Comparison of ENCODE assay signal across 17 mouse cellular contexts in genomic region chr13:37559706-37560313, GRCm38 (mm10).
A peak's percentile ranks its signal among the peaks of the same experiment; 100 is the strongest.
DNase-seq lines count a peak whose midpoint lies in the region; ATAC-seq and TF ChIP-seq lines count a peak whose summit lies in the region.
"Had no signal": no experiment of that assay in that cellular context is flagged by ENCODE, and none has a peak within 500 bp of the region (broad histone marks: within the 10 kb centered on the region; RNA-seq: fewer than 3 reads in every experiment).

No protein-coding gene starts in this region.

- no peaks in the 10 kb centered on the region for H3K36me3 ChIP-seq in heart, adult 2 months (ENCODE audit: control insufficient read depth, insufficient read depth, low read length)
- H3K36me3 ChIP-seq: G1E had no signal

- peak overlapping the region; percentile 86 for H3K27ac ChIP-seq in heart, adult 2 months
- H3K27ac ChIP-seq: forebrain, embryonic 13.5 days; left cerebral cortex, adult 2 months had no signal

- no peak for TF ChIP-seq EP300 in heart, adult 2 months (IDR thresholded peaks at IDR 0.05; ENCODE audit: insufficient read depth, low read depth, low read length)

- H3K79me2 ChIP-seq in heart, adult 2 months (replicated peaks; ENCODE audit: control insufficient read depth, insufficient read depth, low read length) = no peaks in the 10 kb centered on the region

- no peak overlapping the region for H3K9ac ChIP-seq in heart, adult 2 months (ENCODE audit: low read depth, low read length)
- H3K9ac ChIP-seq: forebrain, embryonic 13.5 days; lung, embryonic 14.5 days had no signal

- no peak for TF ChIP-seq CTCF in heart, adult 2 months (IDR thresholded peaks at IDR 0.05)

- TF ChIP-seq POLR2A in heart, adult 2 months (IDR thresholded peaks at IDR 0.05; ENCODE audit: insufficient read depth, low read depth, low read length) = no peak

- no peaks in the 10 kb centered on the region for H3K27me3 ChIP-seq in heart, adult 2 months (ENCODE audit: control insufficient read depth, insufficient read depth, low read length)
- H3K27me3 ChIP-seq: forebrain, embryonic 13.5 days had no signal

- DNase-seq in heart, adult 2 months = no peak
- no peak for DNase-seq in heart, postnatal 14 days
- peak; percentile 41 for DNase-seq in layer of hippocampus, adult 11-12 months (ENCODE audit: low spot score)
- no peak for DNase-seq in layer of hippocampus, adult 9-10 months (ENCODE audit: low spot score)
- peak; percentile 10 for DNase-seq in thymus, postnatal 0 days (ENCODE audit: low spot score)
- DNase-seq in spleen, postnatal 10 days (ENCODE audit: low spot score in 2 of 2) = no peak
- no peak for DNase-seq in spleen, postnatal 4 days (ENCODE audit: low spot score in 2 of 2)
- DNase-seq: cerebellum, adult 11-12 months; kidney, adult 18-20 months; kidney, postnatal 4 days; liver; right cerebral cortex, postnatal 14 days had no signal

- peaks cover 9% of the 10 kb centered on the region; the same call in 1 of the 2 replicates for H3K4me1 ChIP-seq in heart, adult 2 months (ENCODE audit: control insufficient read depth, insufficient read depth, low read length)

- intact Hi-C loops in heart, adult 2 months (cut with DNase I) = loop anchor here (2.0 kb wide), 1 partner anchor 43 kb away; no protein-coding TSS in a partner anchor
- intact Hi-C loops in heart, postnatal 14 days (cut with DNase I) = no loop called here

- H3K4me3 ChIP-seq in heart, adult 2 months = no peak overlapping the region
- H3K4me3 ChIP-seq: forebrain, embryonic 13.5 days; left cerebral cortex, adult 2 months had no signal

- WGBS in heart, adult 2 months = 59% methylated on average over 7 of the region's 7 CpGs

- ATAC-seq in inflammation-experienced regulatory T-cells, adult 6 months = peak; percentile 66
- ATAC-seq: forebrain, embryonic 13.5 days had no signal

Comparison
In these comparisons a context has a peak if more than half of its experiments do, and no peak if none do; other contexts are left out.
1. DNase-seq: peak in layer of hippocampus, adult 11-12 months (single experiment) and thymus, postnatal 0 days (single experiment); none in heart, adult 2 months (0 of 2), heart, postnatal 14 days (0 of 2), layer of hippocampus, adult 9-10 months (single experiment), spleen, postnatal 10 days (0 of 2) and spleen, postnatal 4 days (0 of 2).